Mouse (Mus musculus): ENCODE results near the gene Napepld. TPM values are rescaled to one million over a fixed set of nuclear protein-coding genes. Genes with fewer than 3 reads are reported as not detected.
A peak's percentile ranks its signal among the peaks of the same experiment; 100 is the strongest.

The Napepld gene
- polyA plus RNA-seq, 1 experiment from 2014 or later, result 3.9 TPM

GRCm38 (mm10) chr5:21667191-21668137 lies 33.7 kb downstream of the Napepld start:
- no peak overlapping the region for H3K27ac ChIP-seq (replicated peaks; ENCODE audit: low read depth, low read length)
- no peak overlapping the region for H3K4me2 ChIP-seq (ENCODE audit: low read length)
- H3K27me3 ChIP-seq (ENCODE audit: control insufficient read depth, insufficient read depth, low read length), result no peaks in the 10 kb centered on the region
- ATAC-seq (ENCODE audit: low FRiP score, low TSS enrichment), result no peak
- H3K36me3 ChIP-seq (ENCODE audit: control insufficient read depth, insufficient read depth, low read length), result peaks cover 24% of the 10 kb centered on the region
- H3K9ac ChIP-seq (replicated peaks; ENCODE audit: low read length), result no peak overlapping the region
- no peak overlapping the region for H3K4me3 ChIP-seq (replicated peaks; ENCODE audit: low read depth, low read length)
- DNase-seq, result no peak
- no peaks in the 10 kb centered on the region for H3K9me3 ChIP-seq (ENCODE audit: control insufficient read depth, low read length)
- H3K4me1 ChIP-seq (ENCODE audit: control insufficient read depth, insufficient read depth, low read length), result no peaks in the 10 kb centered on the region
- 57% methylated on average over 8 of the region's 8 CpGs for WGBS

GRCm38 (mm10) chr5:21663081-21663480 lies 38.1 kb downstream of the Napepld start:
- Histone ChIP-seq H3K4me3 (replicated peaks; ENCODE audit: low read depth, low read length) (no peak overlapping the region), H3K9ac (replicated peaks; ENCODE audit: low read length) (no peak overlapping the region), H3K27me3 (ENCODE audit: control insufficient read depth, insufficient read depth, low read length) (no peaks in the 10 kb centered on the region), H3K4me1 (ENCODE audit: control insufficient read depth, insufficient read depth, low read length) (no peaks in the 10 kb centered on the region), H3K4me2 (ENCODE audit: low read length) (no peak overlapping the region), H3K9me3 (ENCODE audit: control insufficient read depth, low read length) (no peaks in the 10 kb centered on the region), H3K36me3 (ENCODE audit: control insufficient read depth, insufficient read depth, low read length) (peaks cover 65% of the 10 kb centered on the region), H3K27ac (replicated peaks; ENCODE audit: low read depth, low read length) (no peak overlapping the region)
- DNase-seq, result no peak
- no peak for ATAC-seq (ENCODE audit: low FRiP score, low TSS enrichment)
- WGBS, result 96% methylated on average over 11 of the region's 11 CpGs

GRCm38 (mm10) chr5:21660850-21661249 lies 40.3 kb downstream of the Napepld start:
- no peaks in the 10 kb centered on the region for H3K9me3 ChIP-seq (ENCODE audit: control insufficient read depth, low read length)
- peaks cover 82% of the 10 kb centered on the region for H3K36me3 ChIP-seq (ENCODE audit: control insufficient read depth, insufficient read depth, low read length)
- H3K9ac ChIP-seq (replicated peaks; ENCODE audit: low read length), result no peak overlapping the region
- no peaks in the 10 kb centered on the region for H3K4me1 ChIP-seq (ENCODE audit: control insufficient read depth, insufficient read depth, low read length)
- WGBS, result 87% methylated on average over 6 of the region's 6 CpGs
- H3K4me2 ChIP-seq (ENCODE audit: low read length), result no peak overlapping the region
- no peak overlapping the region for H3K27ac ChIP-seq (replicated peaks; ENCODE audit: low read depth, low read length)
- no peak for ATAC-seq (ENCODE audit: low FRiP score, low TSS enrichment)
- no peak overlapping the region for H3K4me3 ChIP-seq (replicated peaks; ENCODE audit: low read depth, low read length)
- H3K27me3 ChIP-seq (ENCODE audit: control insufficient read depth, insufficient read depth, low read length), result no peaks in the 10 kb centered on the region
- no peak for DNase-seq

- WGBS, result 55% methylated on average over 11 of the region's 11 CpGs
Observed at GRCm38 (mm10) chr5:21658623-21659395, 42.4 kb downstream of the Napepld start.

GRCm38 (mm10) chr5:21658038-21658437 lies 43.2 kb downstream of the Napepld start:
- Histone ChIP-seq H3K9ac (replicated peaks; ENCODE audit: low read length) (no peak overlapping the region), H3K4me1 (ENCODE audit: control insufficient read depth, insufficient read depth, low read length) (no peaks in the 10 kb centered on the region), H3K27me3 (ENCODE audit: control insufficient read depth, insufficient read depth, low read length) (no peaks in the 10 kb centered on the region), H3K36me3 (ENCODE audit: control insufficient read depth, insufficient read depth, low read length) (peaks cover 76% of the 10 kb centered on the region), H3K4me3 (replicated peaks; ENCODE audit: low read depth, low read length) (no peak overlapping the region), H3K4me2 (ENCODE audit: low read length) (no peak overlapping the region), H3K27ac (replicated peaks; ENCODE audit: low read depth, low read length) (no peak overlapping the region), H3K9me3 (ENCODE audit: control insufficient read depth, low read length) (no peaks in the 10 kb centered on the region)
- 88% methylated on average over 6 of the region's 6 CpGs for WGBS
- no peak for DNase-seq
- ATAC-seq (ENCODE audit: low FRiP score, low TSS enrichment), result no peak

More at GRCm38 (mm10) chr5:21658623-21659395, 42.4 kb downstream of the Napepld start:
- DNase-seq (peak; percentile 83), ATAC-seq (ENCODE audit: low FRiP score, low TSS enrichment) (peak; percentile 48; the same call in 1 of the 2 replicates)
- Histone ChIP-seq H3K27me3 (ENCODE audit: control insufficient read depth, insufficient read depth, low read length) (no peaks in the 10 kb centered on the region), H3K4me1 (ENCODE audit: control insufficient read depth, insufficient read depth, low read length) (no peaks in the 10 kb centered on the region), H3K9me3 (ENCODE audit: control insufficient read depth, low read length) (no peaks in the 10 kb centered on the region), H3K9ac (replicated peaks; ENCODE audit: low read length) (no peak overlapping the region), H3K4me3 (replicated peaks; ENCODE audit: low read depth, low read length) (no peak overlapping the region), H3K4me2 (ENCODE audit: low read length) (no peak overlapping the region), H3K36me3 (ENCODE audit: control insufficient read depth, insufficient read depth, low read length) (peaks cover 76% of the 10 kb centered on the region), H3K27ac (replicated peaks; ENCODE audit: low read depth, low read length) (no peak overlapping the region)

GRCm38 (mm10) chr5:21656912-21657311 lies 44.3 kb downstream of the Napepld start:
- no peak for DNase-seq
- ATAC-seq (ENCODE audit: low FRiP score, low TSS enrichment), result no peak
- Histone ChIP-seq H3K9ac (replicated peaks; ENCODE audit: low read length) (no peak overlapping the region), H3K36me3 (ENCODE audit: control insufficient read depth, insufficient read depth, low read length) (peaks cover 81% of the 10 kb centered on the region), H3K4me3 (replicated peaks; ENCODE audit: low read depth, low read length) (no peak overlapping the region), H3K27ac (replicated peaks; ENCODE audit: low read depth, low read length) (no peak overlapping the region), H3K4me2 (ENCODE audit: low read length) (no peak overlapping the region), H3K27me3 (ENCODE audit: control insufficient read depth, insufficient read depth, low read length) (no peaks in the 10 kb centered on the region), H3K9me3 (ENCODE audit: control insufficient read depth, low read length) (no peaks in the 10 kb centered on the region), H3K4me1 (ENCODE audit: control insufficient read depth, insufficient read depth, low read length) (no peaks in the 10 kb centered on the region)
- 93% methylated on average over 9 of the region's 9 CpGs for WGBS

GRCm38 (mm10) chr5:21651885-21652612 lies 49.1 kb downstream of the Napepld start:
- Histone ChIP-seq H3K27ac (replicated peaks; ENCODE audit: low read depth, low read length) (no peak overlapping the region), H3K4me1 (ENCODE audit: control insufficient read depth, insufficient read depth, low read length) (peaks cover 5% of the 10 kb centered on the region), H3K9me3 (ENCODE audit: control insufficient read depth, low read length) (no peaks in the 10 kb centered on the region), H3K4me2 (ENCODE audit: low read length) (no peak overlapping the region), H3K27me3 (ENCODE audit: control insufficient read depth, insufficient read depth, low read length) (no peaks in the 10 kb centered on the region), H3K9ac (replicated peaks; ENCODE audit: low read length) (no peak overlapping the region), H3K4me3 (replicated peaks; ENCODE audit: low read depth, low read length) (no peak overlapping the region), H3K36me3 (ENCODE audit: control insufficient read depth, insufficient read depth, low read length) (peaks cover 73% of the 10 kb centered on the region)
- ATAC-seq (ENCODE audit: low FRiP score, low TSS enrichment) (no peak), DNase-seq (no peak)
- WGBS, result 90% methylated on average over 7 of the region's 7 CpGs

- Histone ChIP-seq H3K27ac (replicated peaks; ENCODE audit: low read depth, low read length) (no peak overlapping the region), H3K36me3 (ENCODE audit: control insufficient read depth, insufficient read depth, low read length) (peaks cover 66% of the 10 kb centered on the region), H3K9ac (replicated peaks; ENCODE audit: low read length) (no peak overlapping the region), H3K4me3 (replicated peaks; ENCODE audit: low read depth, low read length) (no peak overlapping the region), H3K9me3 (ENCODE audit: control insufficient read depth, low read length) (no peaks in the 10 kb centered on the region), H3K27me3 (ENCODE audit: control insufficient read depth, insufficient read depth, low read length) (no peaks in the 10 kb centered on the region), H3K4me2 (ENCODE audit: low read length) (no peak overlapping the region), H3K4me1 (ENCODE audit: control insufficient read depth, insufficient read depth, low read length) (peaks cover 5% of the 10 kb centered on the region)
- DNase-seq (no peak), ATAC-seq (ENCODE audit: low FRiP score, low TSS enrichment) (no peak)
- WGBS, result 89% methylated on average over 2 of the region's 2 CpGs
Observed at GRCm38 (mm10) chr5:21650736-21651135, 50.5 kb downstream of the Napepld start.

All from midbrain, embryonic 14.5 days (tissue).